Mouse (Mus musculus) CD4-positive naive resting alpha-beta T cell, adult 57 days (primary cell): ENCODE results near the gene Aph1c. TPM values are rescaled to one million over a fixed set of nuclear protein-coding genes. Genes with fewer than 3 reads are reported as not detected.

ENCODE experiments used
- total RNA-seq: library from RNA; stranded (reverse); gene quantifications from one replicate; pipeline ENCODE4 v1.2.4, GENCODE M21; 2023

Aph1c gene
- 1.1 TPM for total RNA-seq

GRCm38 (mm10) chr9:66834318-66835096, at the start of gene Aph1c:
Gene Aph1c (minus strand): TSS chr9:66834726.

GRCm38 (mm10) chr9:66796739-66797138, 37.8 kb downstream of the Aph1c start, which contains the start of gene Gm10647:
Gene Gm10647 (plus strand): TSS chr9:66797039.

GRCm38 (mm10) chr9:66795464-66796324, 38.8 kb downstream of the Aph1c start, which contains the start of gene Aph1b:
Gene Aph1b (minus strand): TSS chr9:66795490.

Other genes with a start within 250 kb of the Aph1c start
- gene Usp3, start 241.6 kb downstream of the Aph1c start, total RNA-seq = 195 TPM
- 5.9 TPM for gene Car12, start 121.0 kb downstream of the Aph1c start, total RNA-seq
- 0.98 TPM for gene Aph1b, start 39.2 kb downstream of the Aph1c start, total RNA-seq
- 0.27 TPM for gene Gm10647, start 37.7 kb downstream of the Aph1c start, total RNA-seq
- gene Rab8b, start 85.0 kb upstream of the Aph1c start, total RNA-seq = 49.6 TPM
- 32.8 TPM for gene Rps27l, start 111.4 kb upstream of the Aph1c start, total RNA-seq
- gene Lactb, start 140.8 kb upstream of the Aph1c start, total RNA-seq = 14.1 TPM
- gene Tpm1, start 214.7 kb upstream of the Aph1c start, total RNA-seq = 47.2 TPM